Mouse (Mus musculus) spleen, postnatal 0 days (tissue): ENCODE measurements around the gene Abcc2. TPM values are rescaled to one million over a fixed set of nuclear protein-coding genes. Genes with fewer than 3 reads are reported as not detected.

Experiments
- polyA plus RNA-seq: library from polyadenylated mRNA; unstranded; fragments of >200 nt; fragmentation: Nextera tagmentation; extraction: Ambion mirVana; gene quantifications from 2 replicates; pipeline ENCODE4 v1.2.1, GENCODE M21; 2015

Abcc2 gene
- polyA plus RNA-seq, result 0.08 and 0.18 TPM in 2 replicates

DNA sequence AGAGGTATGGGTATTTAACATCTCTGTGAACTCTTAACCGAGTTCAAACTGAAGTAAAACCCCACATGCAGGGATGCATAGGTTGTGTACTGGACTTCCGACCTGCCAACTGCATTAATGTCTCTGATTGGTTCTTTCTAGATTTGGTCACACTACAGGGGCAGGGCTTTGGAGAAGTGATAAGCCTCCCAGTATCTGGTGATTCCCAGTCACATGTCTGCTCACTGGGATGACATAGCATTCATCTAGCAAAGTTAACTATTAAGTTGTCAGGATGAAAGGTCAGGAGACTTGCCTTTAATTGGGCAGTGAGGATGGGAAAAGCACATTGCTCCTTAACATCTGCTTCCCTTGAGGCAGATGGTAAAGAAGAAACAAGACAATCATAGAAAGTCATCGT, at the start of gene Abcc2:
Gene Abcc2 (plus strand): TSS at position 213 of the 400 bp plus-strand sequence.

DNA sequence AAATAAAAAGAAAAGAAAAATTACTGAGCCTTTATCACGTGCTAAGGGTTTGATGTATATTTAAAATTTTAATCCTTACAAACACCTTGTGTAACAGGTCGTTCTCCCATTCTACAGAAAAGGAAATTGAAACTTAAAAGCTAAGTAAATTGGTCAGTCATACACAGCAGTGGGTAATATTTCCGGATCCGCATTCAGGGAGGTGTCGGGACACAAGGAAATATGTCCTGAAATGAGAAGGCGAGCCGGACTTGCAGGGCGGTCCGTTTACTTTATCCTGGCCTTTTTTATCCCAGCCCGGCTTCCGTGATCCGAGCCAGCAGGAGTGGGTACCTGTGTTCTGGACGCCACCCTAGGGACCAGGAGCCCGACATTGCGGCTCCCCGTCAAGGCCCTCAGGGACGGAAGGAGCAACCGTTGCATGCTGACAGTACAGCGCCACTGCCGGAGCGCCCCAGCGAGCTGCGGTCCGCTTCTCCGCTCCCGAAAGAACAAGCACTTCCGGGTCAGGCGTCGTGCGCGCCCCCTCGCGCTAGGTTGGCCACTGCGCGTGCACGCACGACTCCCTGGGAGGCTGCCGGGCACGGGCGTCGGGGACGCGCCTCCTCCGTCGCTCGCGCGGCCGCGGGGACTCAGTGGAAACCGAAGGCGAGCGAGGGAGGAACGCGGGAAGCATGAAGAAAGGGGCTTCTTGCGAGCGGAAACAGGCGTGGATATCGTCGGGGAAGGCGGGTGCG, 29.3 kb upstream of the Abcc2 start, which contains the start of the genes Cutc and Cox15:
Gene Cutc (plus strand): TSS at position 508 of the 737 bp plus-strand sequence.
Gene Cox15 (minus strand): TSS at position 512 of the 737 bp plus-strand sequence.

Other genes with a start within 250 kb of the Abcc2 start
- gene Nkx2-3, start 169.9 kb upstream of the Abcc2 start, polyA plus RNA-seq, result 18.4 and 26.4 TPM in 2 replicates
- gene Slc25a28, start 107.3 kb upstream of the Abcc2 start, polyA plus RNA-seq, result 14.4 and 16.7 TPM in 2 replicates
- gene Entpd7, start 92.5 kb upstream of the Abcc2 start, polyA plus RNA-seq, result 4.4 and 5.3 TPM in 2 replicates
- gene Cutc, start 29.2 kb upstream of the Abcc2 start, polyA plus RNA-seq, result 15.1 and 15.6 TPM in 2 replicates
- 6.0 and 7.8 TPM in 2 replicates for gene Cox15, start 29.2 kb upstream of the Abcc2 start, polyA plus RNA-seq
- 4.8 and 6.5 TPM in 2 replicates for gene Dnmbp, start 158.0 kb downstream of the Abcc2 start, polyA plus RNA-seq
- 0.11 and 0.16 TPM in 2 replicates for gene Cpn1, start 204.4 kb downstream of the Abcc2 start, polyA plus RNA-seq
- gene Cyp2c23, start 247.0 kb downstream of the Abcc2 start, polyA plus RNA-seq, result 0.06 TPM in 1 of 2 replicates, not detected in the other